Mouse (Mus musculus): ENCODE measurements around the gene Zscan20. TPM values are rescaled to one million over a fixed set of nuclear protein-coding genes. Genes with fewer than 3 reads are reported as not detected.
"Not testable (repeated sequence)": the region's sequence is repeated elsewhere in the genome, so short reads cannot be mapped to it uniquely, and the experiment has no call there.

Zscan20 gene
- polyA plus RNA-seq, 1 experiment from 2014 or later = 5.2 TPM

DNA sequence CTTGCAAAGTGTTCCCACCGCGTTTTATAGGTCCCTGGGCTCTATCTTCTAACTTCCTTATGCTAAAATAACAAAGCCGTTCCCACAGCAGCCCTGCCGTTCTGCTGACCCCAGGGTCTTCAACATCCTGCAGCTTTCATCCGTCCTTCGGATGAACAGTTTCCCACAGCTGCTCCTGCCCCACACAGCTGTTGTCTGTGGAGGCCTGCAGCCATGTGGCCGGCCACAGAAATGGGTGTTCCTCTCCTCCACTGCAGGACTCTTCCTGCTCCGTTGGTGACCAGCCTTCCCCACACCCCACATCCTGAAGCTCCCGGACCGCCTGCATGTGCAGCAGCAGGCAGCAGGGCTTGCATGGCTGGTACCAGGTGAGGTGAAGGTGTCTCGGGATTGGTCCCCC lies 27.4 kb upstream of the Zscan20 start:
- Histone ChIP-seq H3K4me1 (peaks cover 53% of the 10 kb centered on the region), H3K9me3 (no peaks in the 10 kb centered on the region), H3K9ac (0 out of 2 replicates have a peak overlapping the region, but pooled peaks have one; percentile 31), H3K36me3 (no peaks in the 10 kb centered on the region), H3K4me2 (replicated peaks) (peak overlapping the region; percentile 25), H3K4me3 (no peak overlapping the region), H3K27ac (peak overlapping the region; percentile 39; the same call in 1 of the 2 replicates), H3K27me3 (no peaks in the 10 kb centered on the region)
- ATAC-seq (ENCODE audit: low FRiP score, low read depth) = peak; percentile 66
- WGBS = 15% methylated on average over 11 of the region's 11 CpGs

DNA sequence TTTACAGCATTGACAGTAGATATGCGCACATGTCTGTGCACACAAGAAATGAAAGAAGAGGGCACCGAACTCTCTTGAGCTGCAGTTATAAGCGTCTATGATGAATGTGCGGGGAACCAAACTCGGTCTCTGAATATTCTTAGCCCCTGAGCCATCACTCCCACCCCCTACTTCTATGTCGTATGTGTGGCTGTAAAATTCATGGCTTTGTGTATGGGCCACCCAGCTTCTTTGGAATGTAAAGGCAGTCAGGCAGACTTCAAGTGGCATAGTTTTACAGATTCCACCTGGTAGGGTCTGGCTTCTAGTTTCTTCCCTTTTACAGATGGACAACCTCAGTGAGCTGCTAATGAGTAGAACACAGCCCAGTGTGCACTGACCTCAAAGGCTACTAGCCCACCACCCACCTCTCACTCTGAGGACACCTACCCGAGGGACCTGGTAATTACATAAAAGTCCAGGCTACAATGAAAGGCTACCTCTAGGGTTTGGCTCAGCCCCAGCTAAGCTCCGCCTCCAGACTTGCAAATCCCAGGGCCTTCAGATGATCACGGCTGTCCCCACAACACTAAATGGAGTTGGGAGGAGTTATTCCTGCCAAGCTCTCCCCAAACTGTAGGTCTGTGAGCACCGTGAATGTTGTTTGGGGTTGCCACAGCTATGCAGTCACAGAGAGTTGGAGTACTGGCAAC lies 26.1 kb upstream of the Zscan20 start:
- no peaks in the 10 kb centered on the region for H3K9me3 ChIP-seq
- H3K36me3 ChIP-seq = no peaks in the 10 kb centered on the region
- ATAC-seq (ENCODE audit: low FRiP score, low read depth) = peak; percentile 16; the same call in 1 of the 2 replicates
- no peak overlapping the region for H3K4me2 ChIP-seq (replicated peaks)
- H3K4me1 ChIP-seq = peaks cover 47% of the 10 kb centered on the region
- WGBS = 29% methylated on average over 10 of the region's 10 CpGs
- no peak overlapping the region for H3K4me3 ChIP-seq
- H3K9ac ChIP-seq = no peak overlapping the region
- no peaks in the 10 kb centered on the region for H3K27me3 ChIP-seq
- peak overlapping the region; percentile 84 for H3K27ac ChIP-seq

DNA sequence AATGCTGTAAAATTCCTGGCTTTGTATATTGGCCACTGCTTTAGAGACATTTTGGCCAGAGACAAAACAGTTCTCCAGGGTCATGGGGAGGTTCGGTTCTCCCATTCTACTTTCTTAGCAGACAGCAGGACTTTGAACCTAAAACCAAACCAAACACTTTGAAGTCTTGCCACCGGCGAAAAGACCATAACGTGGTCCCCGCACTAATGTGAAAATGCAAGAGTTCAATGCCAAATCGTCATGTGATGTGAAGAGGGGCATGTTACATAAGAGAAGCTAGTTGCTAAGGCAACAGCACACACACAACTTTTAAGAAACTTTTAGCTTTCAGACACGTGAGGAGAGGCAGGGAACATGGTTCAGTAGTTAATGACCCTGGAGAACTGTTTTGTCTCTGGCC lies 25.6 kb upstream of the Zscan20 start:
- Histone ChIP-seq H3K27me3 (no peaks in the 10 kb centered on the region), H3K4me2 (replicated peaks) (no peak overlapping the region), H3K9me3 (no peaks in the 10 kb centered on the region), H3K36me3 (no peaks in the 10 kb centered on the region), H3K4me1 (peaks cover 47% of the 10 kb centered on the region), H3K4me3 (no peak overlapping the region), H3K9ac (no peak overlapping the region), H3K27ac (peak overlapping the region; percentile 39; the same call in 1 of the 2 replicates)
- 53% methylated on average over 7 of the region's 7 CpGs for WGBS
- ATAC-seq (ENCODE audit: low FRiP score, low read depth) = no peak

DNA sequence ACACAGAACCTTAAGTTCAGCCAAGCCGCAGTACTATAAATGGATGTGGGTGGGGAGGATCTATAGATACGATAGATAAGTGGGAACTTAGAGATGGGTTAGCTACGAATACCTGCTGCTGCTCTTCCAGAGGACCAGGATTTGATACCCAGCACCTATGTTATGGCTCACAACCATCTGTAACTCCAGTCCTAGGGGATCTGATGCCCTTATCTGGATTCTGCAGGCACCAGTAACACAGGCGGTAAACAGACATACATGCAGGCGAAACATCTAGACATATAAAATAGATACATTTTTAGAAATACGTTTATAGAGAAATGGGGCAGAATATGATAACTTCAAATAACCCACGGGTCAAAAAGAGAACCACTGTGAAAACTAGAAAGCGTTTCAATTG lies 11.2 kb upstream of the Zscan20 start:
- Histone ChIP-seq H3K36me3 (no peaks in the 10 kb centered on the region), H3K4me3 (no peak overlapping the region), H3K27ac (no peak overlapping the region), H3K4me1 (peaks cover 30% of the 10 kb centered on the region), H3K27me3 (peaks cover 17% of the 10 kb centered on the region; the same call in 1 of the 2 replicates), H3K9me3 (peaks cover 7% of the 10 kb centered on the region; the same call in 1 of the 2 replicates), H3K9ac (no peak overlapping the region), H3K4me2 (replicated peaks) (no peak overlapping the region)
- no peak for ATAC-seq (ENCODE audit: low FRiP score, low read depth)
- WGBS = 91% methylated on average over 8 of the region's 8 CpGs

DNA sequence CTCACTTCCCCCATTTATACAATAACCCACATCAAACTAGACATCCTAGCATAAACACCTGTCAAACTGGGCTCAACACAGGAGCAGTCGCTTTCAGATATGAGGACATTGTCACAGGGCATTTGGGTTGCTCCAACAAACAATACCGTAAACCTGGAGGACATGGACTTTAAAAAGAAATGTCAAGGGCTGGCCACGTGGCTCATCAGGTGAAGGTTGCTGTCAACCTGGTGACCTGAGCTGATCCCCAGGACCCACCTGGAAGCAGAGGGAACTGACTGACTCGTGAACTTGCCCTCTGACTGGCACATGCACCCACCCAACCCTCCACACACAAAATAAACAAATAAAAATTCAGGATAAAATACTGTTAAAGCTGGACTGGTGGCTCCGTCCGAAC lies 10.7 kb upstream of the Zscan20 start:
- no peak overlapping the region for H3K27ac ChIP-seq
- H3K9ac ChIP-seq = no peak overlapping the region

DNA sequence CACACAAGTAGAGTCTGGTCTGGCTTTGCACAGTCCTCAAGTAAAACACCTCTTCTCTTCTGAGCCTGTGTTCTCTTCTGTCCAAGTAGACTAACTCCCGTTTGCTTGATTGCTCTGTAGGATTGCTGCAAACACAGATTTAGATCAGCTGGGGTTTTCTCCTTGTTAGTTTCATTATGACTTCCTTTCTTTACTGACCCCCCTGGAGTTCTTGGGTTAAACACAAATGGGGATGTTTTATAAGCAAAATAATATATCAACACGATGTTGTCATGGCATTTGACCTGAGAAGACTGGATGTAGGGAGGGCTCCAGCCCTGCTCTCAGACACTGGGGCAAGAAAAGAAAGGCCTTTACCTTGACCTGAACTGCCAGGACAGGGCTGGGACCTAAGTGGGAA lies 9.1 kb upstream of the Zscan20 start:
- no peak for ATAC-seq (ENCODE audit: low FRiP score, low read depth)
- Histone ChIP-seq H3K27ac (peak overlapping the region; percentile 72), H3K36me3 (no peaks in the 10 kb centered on the region), H3K9me3 (no peaks in the 10 kb centered on the region), H3K4me1 (peaks cover 30% of the 10 kb centered on the region), H3K4me2 (replicated peaks) (peak overlapping the region; percentile 11; the same call in 1 of the 2 replicates), H3K9ac (no peak overlapping the region; the same call in 1 of the 2 replicates), H3K4me3 (no peak overlapping the region), H3K27me3 (peaks cover 17% of the 10 kb centered on the region; the same call in 1 of the 2 replicates)
- WGBS = 9% methylated on average over 2 of the region's 2 CpGs

More for the DNA sequence above, 10.7 kb upstream of the Zscan20 start:
- Histone ChIP-seq H3K27me3 (peaks cover 17% of the 10 kb centered on the region; the same call in 1 of the 2 replicates), H3K4me1 (peaks cover 30% of the 10 kb centered on the region), H3K4me2 (replicated peaks) (no peak overlapping the region), H3K9me3 (peaks cover 7% of the 10 kb centered on the region; the same call in 1 of the 2 replicates), H3K4me3 (no peak overlapping the region), H3K36me3 (no peaks in the 10 kb centered on the region)
- WGBS = 84% methylated on average over 6 of the region's 6 CpGs
- ATAC-seq (ENCODE audit: low FRiP score, low read depth) = no peak

DNA sequence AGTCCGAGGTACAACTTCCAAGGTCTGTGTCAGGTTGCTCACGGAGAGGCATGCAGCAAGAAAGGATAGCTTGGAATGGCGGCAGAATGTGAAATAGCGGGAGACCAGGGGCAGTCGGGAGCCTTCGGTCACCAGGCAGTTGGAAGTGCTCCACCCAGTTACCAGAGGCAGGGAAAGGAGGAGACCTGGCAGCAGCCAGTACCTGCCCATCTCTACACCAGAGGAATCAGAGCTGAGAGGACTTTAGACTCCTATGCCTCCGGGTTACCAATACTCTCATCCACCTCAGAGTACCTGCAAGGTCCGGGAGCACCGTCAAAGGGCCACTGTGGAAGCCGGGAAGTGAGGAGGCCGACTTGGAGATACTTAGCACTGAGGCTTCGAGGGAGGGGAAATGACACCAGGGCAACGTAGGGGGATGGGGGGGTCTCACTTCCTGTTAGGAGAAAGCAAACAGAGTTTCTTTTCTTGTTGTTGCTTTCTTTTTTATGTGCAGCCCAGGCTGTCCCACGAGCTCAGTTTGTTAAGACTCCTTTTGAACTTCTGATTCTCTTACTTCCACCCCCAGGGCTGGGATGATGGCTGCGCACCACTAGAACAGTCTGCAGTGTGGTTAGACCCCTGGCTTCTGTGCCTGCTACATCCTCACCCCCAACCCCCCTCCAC lies 8.5 kb upstream of the Zscan20 start, which contains the start of gene Tlr12:
TSS of gene Tlr12 (minus strand) at position 374 of the 666 bp plus-strand sequence.
- Histone ChIP-seq H3K36me3 (no peaks in the 10 kb centered on the region), H3K4me1 (peaks cover 31% of the 10 kb centered on the region), H3K4me3 (no peak within 1 kb of the TSS), H3K27me3 (peaks cover 17% of the 10 kb centered on the region; the same call in 1 of the 2 replicates), H3K27ac (peak within 1 kb of the TSS; percentile 72), H3K9me3 (no peaks in the 10 kb centered on the region), H3K9ac (no peak within 1 kb of the TSS; the same call in 1 of the 2 replicates), H3K4me2 (replicated peaks) (peak within 1 kb of the TSS; percentile 14)
- WGBS = 43% methylated on average over 15 of the region's 15 CpGs
- ATAC-seq (ENCODE audit: low FRiP score, low read depth) = peak; percentile 30; the same call in 1 of the 2 replicates

DNA sequence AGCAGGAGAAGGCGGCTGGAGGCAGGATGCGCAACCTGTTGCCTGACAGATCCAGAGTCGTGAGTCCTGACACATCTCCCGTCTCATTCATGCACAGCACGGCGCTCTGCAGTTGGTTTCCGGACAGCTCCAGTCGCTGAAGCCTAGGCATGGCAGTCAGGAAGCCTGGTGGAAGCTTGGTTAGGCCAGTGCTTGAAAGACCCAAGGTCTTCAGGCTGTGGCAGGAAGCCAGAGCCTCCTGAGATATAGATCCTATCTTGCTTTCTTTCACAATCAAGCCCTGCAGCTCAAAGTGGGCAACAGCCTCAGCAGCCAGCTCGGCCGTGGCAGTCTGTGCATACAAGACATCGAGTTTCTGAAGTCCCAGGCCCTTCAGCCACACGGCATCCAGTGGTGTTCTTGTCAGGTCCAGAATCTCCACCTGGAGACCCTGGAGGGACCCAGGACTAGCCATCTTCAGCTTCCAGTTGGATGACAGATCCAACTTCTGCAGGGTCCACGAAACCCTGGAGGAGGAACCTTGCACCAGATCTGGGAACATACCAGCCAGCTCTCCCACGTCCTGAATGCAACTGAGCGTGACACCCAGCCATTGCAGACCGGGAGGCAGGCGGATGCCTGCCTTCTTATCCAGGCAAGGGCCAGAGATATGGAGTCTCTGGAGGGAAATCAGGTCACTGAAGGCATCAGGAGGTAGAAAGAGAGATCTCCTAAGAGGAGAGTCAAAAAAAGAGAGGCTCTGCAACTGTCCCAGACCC lies 7.6 kb upstream of the Zscan20 start:
- WGBS = 77% methylated on average over 17 of the region's 17 CpGs
- ATAC-seq (ENCODE audit: low FRiP score, low read depth) = no peak
- peaks cover 17% of the 10 kb centered on the region; the same call in 1 of the 2 replicates for H3K27me3 ChIP-seq
- H3K4me2 ChIP-seq (replicated peaks) = peak overlapping the region; percentile 14; the same call in 1 of the 2 replicates
- no peaks in the 10 kb centered on the region for H3K36me3 ChIP-seq
- peaks cover 32% of the 10 kb centered on the region for H3K4me1 ChIP-seq
- no peaks in the 10 kb centered on the region for H3K9me3 ChIP-seq
- H3K9ac ChIP-seq = no peak overlapping the region
- H3K27ac ChIP-seq = no peak overlapping the region
- H3K4me3 ChIP-seq = no peak overlapping the region

DNA sequence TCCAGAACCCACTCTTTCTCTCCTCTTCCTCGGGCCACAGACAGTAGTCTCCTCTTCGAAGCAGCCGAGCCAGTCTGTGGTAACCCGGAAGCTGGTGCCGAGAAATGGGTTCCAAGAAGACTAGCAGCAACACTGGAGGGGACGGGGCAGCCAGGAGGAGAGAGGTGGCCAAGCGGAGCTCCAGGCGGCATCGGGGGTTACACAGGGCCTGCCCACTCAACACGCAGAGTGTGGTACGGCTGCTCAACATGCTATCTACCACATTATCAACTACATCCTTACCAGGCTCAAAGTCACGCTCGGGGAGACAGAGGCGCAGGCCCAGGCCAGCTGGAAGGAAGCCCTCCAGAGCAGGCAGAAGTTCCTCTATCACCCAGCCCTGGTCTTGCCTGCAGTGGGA lies 5.9 kb upstream of the Zscan20 start:
- Histone ChIP-seq H3K27me3 (peaks cover 17% of the 10 kb centered on the region; the same call in 1 of the 2 replicates), H3K4me3 (no peak overlapping the region), H3K9ac (no peak overlapping the region), H3K4me2 (replicated peaks) (no peak overlapping the region), H3K9me3 (no peaks in the 10 kb centered on the region), H3K4me1 (peaks cover 32% of the 10 kb centered on the region), H3K27ac (no peak overlapping the region), H3K36me3 (no peaks in the 10 kb centered on the region)
- 89% methylated on average over 14 of the region's 14 CpGs for WGBS
- no peak for ATAC-seq (ENCODE audit: low FRiP score, low read depth)

DNA sequence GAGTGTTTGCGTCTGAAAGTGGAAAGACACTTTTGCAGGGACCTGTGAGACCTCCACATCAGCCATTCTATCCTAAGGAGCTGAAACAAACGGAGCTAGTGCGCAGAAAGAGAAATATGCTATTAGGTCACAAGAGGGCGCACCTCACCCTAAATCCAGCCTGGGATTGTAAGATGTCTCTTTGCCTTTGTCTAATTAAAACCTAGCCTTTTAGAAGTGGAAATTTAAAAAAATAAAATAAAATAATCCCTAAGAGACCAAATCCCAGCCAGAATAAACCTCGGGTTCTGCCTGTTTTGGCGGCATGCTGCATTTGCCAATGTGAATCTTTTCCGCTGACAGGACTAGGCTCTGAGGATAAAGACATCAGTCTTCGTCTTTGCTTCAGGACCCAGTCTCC lies 3.4 kb upstream of the Zscan20 start:
- Histone ChIP-seq H3K27ac (no peak overlapping the region), H3K36me3 (no peaks in the 10 kb centered on the region), H3K9ac (no peak overlapping the region), H3K4me2 (replicated peaks) (no peak overlapping the region), H3K4me3 (no peak overlapping the region), H3K4me1 (peaks cover 23% of the 10 kb centered on the region), H3K27me3 (peaks cover 17% of the 10 kb centered on the region; the same call in 1 of the 2 replicates), H3K9me3 (no peaks in the 10 kb centered on the region)
- no peak for ATAC-seq (ENCODE audit: low FRiP score, low read depth)
- 15% methylated on average over 8 of the region's 8 CpGs for WGBS

DNA sequence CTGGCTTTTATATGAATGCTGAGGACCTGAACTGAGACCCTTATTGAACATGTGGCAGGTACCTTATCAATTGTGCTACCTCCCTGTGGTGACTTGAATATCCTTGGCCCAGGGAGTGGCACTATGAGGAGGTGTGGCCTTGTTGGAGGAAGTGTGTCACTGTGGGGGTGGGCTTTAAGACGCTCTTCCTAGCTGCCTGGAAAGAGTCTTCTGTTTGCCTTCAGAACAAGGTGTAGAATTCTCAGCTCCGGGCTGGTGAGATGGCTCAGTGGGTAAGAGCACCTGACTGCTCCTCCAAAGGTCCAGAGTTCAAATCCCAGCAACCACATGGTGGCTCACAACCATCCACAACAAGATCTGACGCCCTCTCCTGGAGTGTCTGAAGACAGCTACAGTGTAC lies 1.8 kb upstream of the Zscan20 start:
- peaks cover 11% of the 10 kb centered on the region for H3K4me1 ChIP-seq
- not testable (repeated sequence) for ATAC-seq (ENCODE audit: low FRiP score, low read depth)

More for the DNA sequence above, 1.8 kb upstream of the Zscan20 start:
- not testable (repeated sequence) for H3K36me3 ChIP-seq; H3K9me3 ChIP-seq; H3K4me2 ChIP-seq (replicated peaks); H3K27me3 ChIP-seq; H3K27ac ChIP-seq; H3K4me3 ChIP-seq; H3K9ac ChIP-seq
- 80% methylated on average over 3 of the region's 3 CpGs for WGBS
